Mouse (Mus musculus): ENCODE measurements at regions not wholly inside any gene's neighbourhood (a gene's known extent, or its start where the extent isn't known, plus 50 kb on each side); places are given as distances from the start of the nearest gene placed in this dataset.
"Not testable (repeated sequence)": the region's sequence is repeated elsewhere in the genome, so short reads cannot be mapped to it uniquely, and the experiment has no call there.

DNA sequence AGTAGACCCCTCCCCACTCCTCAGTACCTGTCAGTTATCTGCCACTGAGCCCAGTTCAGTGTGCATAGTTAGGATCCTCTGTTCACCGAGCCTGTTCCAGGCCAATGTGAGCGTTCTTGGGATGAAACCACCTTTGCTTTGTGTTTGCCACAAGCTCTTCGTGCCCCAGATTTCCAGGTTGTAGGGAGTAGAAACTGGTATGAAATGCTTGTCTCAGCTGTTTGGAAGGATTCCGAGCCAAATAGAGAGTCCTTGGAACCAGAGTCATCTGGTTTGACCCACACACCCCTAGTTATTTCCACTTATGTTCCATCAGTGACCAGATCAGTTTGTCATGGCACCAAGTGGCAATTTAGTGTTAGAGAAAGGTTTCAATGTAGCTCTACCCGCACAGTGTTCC lies 171.2 kb upstream of the Kit start:
- DNase-seq, result no peak
- intact Hi-C loops (cut with DNase I), result no loop called here

DNA sequence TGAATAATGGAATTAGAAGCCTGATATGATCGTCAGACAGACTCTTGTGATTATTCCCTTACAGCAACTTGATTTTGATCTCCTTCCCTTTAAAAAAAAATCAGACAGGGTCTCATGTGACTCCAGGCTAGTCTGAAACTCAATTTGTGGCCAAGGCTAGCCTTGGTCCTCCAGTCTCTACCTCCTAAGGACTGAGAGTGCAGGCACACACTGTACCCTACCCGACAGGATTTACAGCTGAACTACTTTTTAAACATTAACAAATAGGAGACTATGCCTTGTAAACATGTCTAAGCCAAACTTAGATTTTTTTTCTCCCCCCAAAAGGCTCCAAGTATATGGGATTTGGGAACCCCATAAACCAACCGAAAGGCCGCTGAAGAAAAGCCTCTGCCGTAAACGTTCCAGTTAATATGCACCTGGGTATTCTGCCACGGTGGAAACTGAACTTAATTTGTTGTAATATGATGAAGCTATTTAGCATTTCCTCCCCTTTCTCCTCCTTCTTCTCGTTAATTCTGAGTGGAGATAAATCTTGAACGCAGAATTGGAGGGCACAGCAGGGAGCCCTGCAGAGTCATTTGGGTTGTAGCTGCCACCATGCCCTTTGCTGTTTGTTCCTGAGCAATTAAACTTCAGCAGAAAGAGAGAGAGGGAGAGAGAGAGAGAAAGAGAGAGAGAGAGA lies 170.0 kb upstream of the Kit start:
- intact Hi-C loops (cut with DNase I), result no loop called here
- no peak for DNase-seq

DNA sequence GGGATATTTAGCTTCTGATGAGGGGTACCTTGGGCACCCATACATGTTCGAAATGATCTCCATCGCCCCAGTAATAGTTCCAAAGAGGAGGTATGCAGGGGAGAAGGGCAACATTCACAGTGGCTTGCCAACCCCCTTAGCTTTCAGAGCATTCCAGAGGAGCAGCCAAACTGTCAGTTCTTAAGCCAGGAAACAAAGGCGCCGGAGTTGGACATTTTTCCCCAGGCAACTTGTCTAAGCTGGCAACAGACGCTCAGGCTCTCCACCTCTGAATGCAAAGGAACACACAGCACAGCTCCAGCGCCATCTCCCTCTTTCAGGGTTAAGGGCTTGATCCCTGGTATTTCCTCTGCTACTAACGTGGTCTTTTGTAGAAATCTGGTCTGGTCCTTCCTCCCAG lies 169.2 kb upstream of the Kit start:
- intact Hi-C loops (cut with DNase I), result no loop called here

GRCm38 (mm10) chr5:75407686-75408085 lies 167.0 kb upstream of the Kit start:
- intact Hi-C loops (cut with DNase I), result no loop called here

More for the DNA sequence above, 169.2 kb upstream of the Kit start:
- DNase-seq, result no peak

GRCm38 (mm10) chr5:75410240-75411186 lies 164.2 kb upstream of the Kit start:
- DNase-seq, result no peak
- intact Hi-C loops (cut with DNase I), result no loop called here

More at GRCm38 (mm10) chr5:75407686-75408085, 167.0 kb upstream of the Kit start:
- no peak for DNase-seq

GRCm38 (mm10) chr5:75419282-75419681 lies 155.4 kb upstream of the Kit start:
- intact Hi-C loops (cut with DNase I); DNase-seq: not testable (repeated sequence)

GRCm38 (mm10) chr5:75432885-75433284 lies 141.8 kb upstream of the Kit start:
- DNase-seq, result no peak

DNA sequence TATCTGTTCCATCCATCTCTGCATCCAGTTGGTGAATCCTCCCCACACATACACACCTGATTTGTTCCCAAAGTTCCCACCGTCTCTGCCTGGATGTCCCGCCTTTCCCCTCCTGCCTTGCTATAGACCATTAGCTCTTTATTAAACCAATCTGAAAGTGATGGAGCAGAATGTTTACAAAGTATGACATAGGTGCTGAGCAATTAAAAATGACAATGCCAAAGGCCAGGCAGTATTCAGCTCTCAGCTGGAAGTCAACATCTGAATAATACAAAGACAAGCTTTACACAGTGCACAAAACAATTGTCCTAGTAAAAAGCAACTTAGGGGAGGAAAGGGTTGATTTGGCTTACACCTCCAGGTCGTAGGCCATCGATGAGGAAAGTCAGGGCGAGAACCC lies 136.8 kb upstream of the Kit start:
- DNase-seq, result no peak
- intact Hi-C loops (cut with DNase I), result no loop called here

More at GRCm38 (mm10) chr5:75432885-75433284, 141.8 kb upstream of the Kit start:
- intact Hi-C loops (cut with DNase I), result no loop called here

- intact Hi-C loops (cut with DNase I), result no loop called here
- no peak for DNase-seq
Measured at GRCm38 (mm10) chr5:75444024-75444604, 130.6 kb upstream of the Kit start.

- intact Hi-C loops (cut with DNase I), result no loop called here
- no peak for DNase-seq
Measured at GRCm38 (mm10) chr5:75446386-75446785, 128.3 kb upstream of the Kit start.

DNA sequence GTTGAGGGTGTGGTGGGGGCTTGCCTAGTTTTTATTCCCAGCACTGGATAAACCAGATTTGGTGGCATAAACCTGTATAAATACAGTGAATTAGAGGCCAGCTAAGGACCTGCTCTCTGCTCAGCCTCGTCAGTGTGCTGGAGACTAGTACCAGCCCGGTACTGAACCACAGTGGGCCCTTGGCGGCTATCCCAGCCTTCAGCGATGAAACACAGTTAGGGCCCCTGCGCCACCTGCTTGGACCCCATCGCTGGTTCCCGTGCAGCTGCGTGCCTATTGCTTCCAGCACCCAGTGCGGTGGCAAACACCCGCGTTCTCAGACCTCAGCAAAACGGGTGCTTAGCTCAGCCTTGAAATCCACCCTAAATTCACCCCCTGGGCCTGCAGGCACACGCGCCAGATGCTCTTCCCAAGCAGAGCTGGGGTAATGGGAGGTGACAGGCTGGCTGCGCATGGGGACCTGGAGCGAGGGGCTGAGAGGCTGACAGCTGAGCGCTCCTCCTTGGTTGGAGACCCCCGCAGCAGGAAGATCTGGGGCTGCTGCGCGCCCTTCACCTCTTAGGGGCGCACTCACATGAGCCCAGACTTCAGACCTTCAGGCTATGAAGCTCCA lies 124.7 kb upstream of the Kit start:
- intact Hi-C loops (cut with DNase I), result no loop called here
- no peak for DNase-seq

- intact Hi-C loops (cut with DNase I), result no loop called here
- DNase-seq, result no peak
Measured at GRCm38 (mm10) chr5:75450564-75450963, 124.2 kb upstream of the Kit start.

- no peak for DNase-seq
- intact Hi-C loops (cut with DNase I), result no loop called here
Measured at GRCm38 (mm10) chr5:75451081-75451480, 123.6 kb upstream of the Kit start.

DNA sequence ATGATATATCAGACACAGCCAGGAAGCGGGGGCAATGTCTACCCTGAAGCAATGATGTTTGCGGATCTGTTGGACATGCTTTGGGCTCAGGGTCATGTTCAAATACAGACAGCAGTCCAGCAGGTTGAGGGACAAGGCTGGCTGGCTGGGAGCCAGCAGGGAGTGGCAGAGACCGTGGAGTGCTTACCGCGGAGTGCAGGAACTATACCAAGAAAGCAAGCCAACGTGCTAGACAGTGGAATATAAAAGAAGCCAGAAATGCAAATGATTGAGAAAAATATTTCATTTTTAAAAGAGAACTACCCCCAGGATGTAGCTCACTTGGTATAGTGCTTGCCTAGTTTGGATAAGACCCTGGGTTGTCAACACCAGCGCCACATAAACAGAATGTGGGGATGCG lies 123.0 kb upstream of the Kit start:
- DNase-seq, result no peak
- intact Hi-C loops (cut with DNase I), result no loop called here

DNA sequence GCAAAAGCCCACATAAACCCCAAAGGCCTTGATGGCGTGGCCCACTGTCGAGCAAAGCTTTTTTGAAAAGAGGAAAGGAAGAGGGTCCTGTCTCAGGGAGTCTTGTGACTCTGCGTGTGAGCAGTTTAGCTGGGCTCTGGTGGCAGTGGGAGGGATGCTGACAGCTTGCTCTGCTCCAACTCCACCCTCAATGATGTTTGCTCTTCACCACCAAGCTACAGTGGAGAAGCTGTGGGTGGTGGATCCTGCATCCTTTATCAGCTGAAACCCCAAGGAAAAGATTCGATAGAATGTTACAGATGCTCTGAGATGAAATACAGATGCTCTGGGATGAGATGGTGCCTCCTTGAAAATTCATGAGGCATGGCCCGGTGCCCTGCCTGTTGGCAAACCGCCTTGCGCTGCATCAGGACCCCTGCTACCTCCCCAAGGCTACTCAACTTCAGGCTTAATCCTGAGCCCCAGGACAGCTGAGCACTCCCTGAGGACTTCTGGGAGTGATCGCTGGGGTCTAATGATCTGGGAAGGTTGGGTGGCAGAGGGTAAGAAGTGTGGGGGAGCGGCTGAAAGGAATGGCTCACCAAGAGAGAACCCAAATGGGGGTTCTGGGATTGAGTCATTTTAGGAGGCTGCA lies 120.8 kb upstream of the Kit start:
- intact Hi-C loops (cut with DNase I), result no loop called here
- DNase-seq, result no peak

- intact Hi-C loops (cut with DNase I), result no loop called here
- DNase-seq, result no peak
Measured at GRCm38 (mm10) chr5:75454961-75455541, 119.7 kb upstream of the Kit start.

DNA sequence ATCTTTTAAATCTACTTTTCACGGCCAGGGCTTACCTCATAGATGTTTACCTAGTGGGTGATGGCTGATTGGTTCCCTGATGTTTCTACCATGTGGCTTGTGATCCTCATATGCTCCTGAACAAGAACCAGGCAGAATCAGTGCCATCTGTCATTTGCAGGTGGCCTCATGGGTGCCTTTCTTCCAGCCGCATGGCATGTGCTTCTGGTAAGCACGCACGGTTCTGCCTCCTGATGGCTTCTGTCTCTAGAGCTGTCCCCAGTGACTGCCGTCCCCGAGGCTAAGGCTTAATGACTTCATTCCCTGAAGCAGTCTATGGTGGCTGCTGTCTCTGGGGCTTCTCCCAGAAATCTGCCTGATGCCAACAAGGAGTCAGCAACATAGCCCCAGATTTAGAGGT lies 117.3 kb upstream of the Kit start:
- intact Hi-C loops (cut with DNase I), result no loop called here
- no peak for DNase-seq

GRCm38 (mm10) chr5:75458317-75458716 lies 116.4 kb upstream of the Kit start:
- no peak for DNase-seq
- intact Hi-C loops (cut with DNase I), result no loop called here

DNA sequence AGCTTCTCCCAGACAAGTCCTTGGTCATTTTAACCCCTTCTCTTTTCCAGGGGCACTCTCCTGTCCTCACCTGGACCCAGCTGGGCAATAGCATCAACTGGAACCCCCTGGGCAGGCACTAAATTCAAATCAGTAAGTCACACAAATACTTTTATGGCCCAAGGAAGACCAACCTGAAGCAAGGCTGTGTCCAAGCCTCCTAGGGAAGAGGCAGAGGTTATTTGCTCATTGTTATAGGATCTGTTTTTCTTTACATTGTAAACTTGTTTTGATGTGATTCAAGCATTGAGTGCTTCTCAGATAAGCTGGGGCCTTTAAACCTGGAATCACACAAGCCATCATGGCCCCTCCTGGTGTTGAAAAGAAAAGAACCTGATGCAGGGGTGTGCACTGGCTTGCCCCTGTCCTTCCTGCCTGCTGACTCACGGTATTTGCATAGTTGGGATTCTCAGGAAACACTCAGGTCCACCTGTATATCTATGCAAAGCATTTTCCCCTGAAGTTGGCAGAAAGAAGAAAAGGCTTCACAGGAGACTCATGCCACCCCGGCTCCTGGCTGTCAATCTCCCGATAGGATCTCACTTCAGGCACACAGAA lies 114.9 kb upstream of the Kit start:
- intact Hi-C loops (cut with DNase I), result no loop called here
- no peak for DNase-seq

All from gastrocnemius, postnatal 36 days (tissue).